Mouse (Mus musculus): Measurements from ENCODE around the gene Slc25a36. TPM values are rescaled to one million over a fixed set of nuclear protein-coding genes. Genes with fewer than 3 reads are reported as not detected.

Slc25a36 gene
- polyA plus RNA-seq (2014; fragmentation: Nextera tagmentation; extraction: Ambion mirVana): 66.1 and 78.0 TPM in 2 replicates

GRCm38 (mm10) chr9:97110571-97111390, at the start of gene Slc25a36:
Gene Slc25a36, minus strand, starts transcription at chr9:97111157.
- no peaks in the 10 kb centered on the region for H3K27me3 ChIP-seq (ENCODE audit: control insufficient read depth, insufficient read depth, low read length)
- H3K9ac ChIP-seq (ENCODE audit: low read length): peak within 1 kb of the TSS; percentile 83
- ATAC-seq (replicated peaks; ENCODE audit: low FRiP score): peak; percentile 99
- WGBS: under 1% methylated on average over 86 of the region's 91 CpGs
- DNase-seq (ENCODE audit: low spot score): peak; percentile 98
- peak within 1 kb of the TSS; percentile 68 for H3K27ac ChIP-seq (ENCODE audit: low read depth, low read length)
- H3K36me3 ChIP-seq (ENCODE audit: control insufficient read depth, insufficient read depth, low read length): no peaks in the 10 kb centered on the region
- peak within 1 kb of the TSS; percentile 86 for H3K4me3 ChIP-seq (ENCODE audit: low read depth, low read length)
- no peaks in the 10 kb centered on the region for H3K9me3 ChIP-seq (ENCODE audit: control insufficient read depth, low read length)
- peak within 1 kb of the TSS; percentile 68 for H3K4me2 ChIP-seq (ENCODE audit: low read depth, low read length, severe bottlenecking)
- H3K4me1 ChIP-seq (replicated peaks; ENCODE audit: control insufficient read depth, insufficient read depth, low read length): 0 out of 2 replicates have a peak, but pooled peaks cover 2% of the 10 kb centered on the region

DNA sequence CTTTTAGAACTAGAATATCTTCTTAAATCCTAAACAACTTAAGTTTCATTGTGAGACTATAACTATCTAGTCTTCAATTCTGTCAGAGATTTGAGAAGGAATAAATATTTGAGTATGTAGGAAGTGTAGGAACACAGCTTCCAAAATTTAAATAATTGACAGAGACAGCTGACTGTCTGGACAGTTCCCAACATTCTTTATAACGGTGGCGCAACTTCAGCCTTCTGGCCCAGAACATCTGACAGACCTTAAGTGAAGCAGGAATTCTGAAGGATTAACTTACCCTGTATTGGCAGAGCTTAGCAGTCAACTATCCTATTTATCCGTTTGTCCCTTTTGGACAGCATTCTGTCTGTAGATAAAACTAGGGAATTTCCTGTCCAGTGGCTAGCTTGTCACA, 47.5 kb upstream of the Slc25a36 start:
- H3K9me3 ChIP-seq (ENCODE audit: control insufficient read depth, low read length): no peaks in the 10 kb centered on the region
- no peak overlapping the region for H3K4me2 ChIP-seq (ENCODE audit: low read depth, low read length, severe bottlenecking)
- DNase-seq (ENCODE audit: low spot score): no peak
- H3K27me3 ChIP-seq (ENCODE audit: control insufficient read depth, insufficient read depth, low read length): no peaks in the 10 kb centered on the region
- ATAC-seq (replicated peaks; ENCODE audit: low FRiP score): no peak
- no peaks in the 10 kb centered on the region for H3K4me1 ChIP-seq (replicated peaks; ENCODE audit: control insufficient read depth, insufficient read depth, low read length)
- no peaks in the 10 kb centered on the region for H3K36me3 ChIP-seq (ENCODE audit: control insufficient read depth, insufficient read depth, low read length)
- H3K9ac ChIP-seq (ENCODE audit: low read length): no peak overlapping the region
- H3K27ac ChIP-seq (ENCODE audit: low read depth, low read length): no peak overlapping the region
- no peak overlapping the region for H3K4me3 ChIP-seq (ENCODE audit: low read depth, low read length)
- 80% methylated on average over 3 of the region's 3 CpGs for WGBS

- Histone ChIP-seq H3K27me3 (ENCODE audit: control insufficient read depth, insufficient read depth, low read length) (no peaks in the 10 kb centered on the region), H3K4me1 (replicated peaks; ENCODE audit: control insufficient read depth, insufficient read depth, low read length) (no peaks in the 10 kb centered on the region), H3K4me2 (ENCODE audit: low read depth, low read length, severe bottlenecking) (no peak overlapping the region), H3K9ac (ENCODE audit: low read length) (no peak overlapping the region), H3K9me3 (ENCODE audit: control insufficient read depth, low read length) (no peaks in the 10 kb centered on the region), H3K36me3 (ENCODE audit: control insufficient read depth, insufficient read depth, low read length) (no peaks in the 10 kb centered on the region), H3K4me3 (ENCODE audit: low read depth, low read length) (no peak overlapping the region), H3K27ac (ENCODE audit: low read depth, low read length) (no peak overlapping the region)
- 87% methylated on average over 3 of the region's 3 CpGs for WGBS
- ATAC-seq (replicated peaks; ENCODE audit: low FRiP score) (no peak), DNase-seq (ENCODE audit: low spot score) (no peak)
These were observed 45.0 kb upstream of the Slc25a36 start for GRCm38 (mm10) chr9:97155981-97156380.

DNA sequence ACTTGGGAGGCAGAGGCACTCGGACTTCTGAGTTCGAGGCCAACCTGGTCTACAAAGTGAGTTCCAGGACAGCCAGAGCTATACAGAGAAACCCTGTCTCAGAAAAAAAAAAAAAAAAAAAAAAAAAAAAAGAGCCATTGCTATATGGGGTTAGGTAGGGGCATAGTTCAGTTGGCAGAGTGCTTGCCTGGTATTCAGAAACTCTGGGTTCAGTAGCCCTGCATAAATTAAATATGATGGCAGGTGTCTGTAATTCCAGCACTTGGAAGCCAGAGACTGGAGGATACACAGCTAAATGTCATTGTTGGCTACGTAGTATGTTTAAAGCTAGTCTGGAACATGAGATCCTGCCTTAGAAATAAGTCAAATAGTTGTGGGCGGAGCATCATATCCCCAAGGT, 44.0 kb upstream of the Slc25a36 start:
- Histone ChIP-seq H3K4me1 (replicated peaks; ENCODE audit: control insufficient read depth, insufficient read depth, low read length) (no peaks in the 10 kb centered on the region), H3K4me2 (ENCODE audit: low read depth, low read length, severe bottlenecking) (no peak overlapping the region), H3K9me3 (ENCODE audit: control insufficient read depth, low read length) (no peaks in the 10 kb centered on the region), H3K27ac (ENCODE audit: low read depth, low read length) (no peak overlapping the region), H3K9ac (ENCODE audit: low read length) (no peak overlapping the region), H3K27me3 (ENCODE audit: control insufficient read depth, insufficient read depth, low read length) (no peaks in the 10 kb centered on the region), H3K36me3 (ENCODE audit: control insufficient read depth, insufficient read depth, low read length) (no peaks in the 10 kb centered on the region), H3K4me3 (ENCODE audit: low read depth, low read length) (no peak overlapping the region)
- no peak for ATAC-seq (replicated peaks; ENCODE audit: low FRiP score)
- no peak for DNase-seq (ENCODE audit: low spot score)
- WGBS: 92% methylated on average over 4 of the region's 4 CpGs

- DNase-seq (ENCODE audit: low spot score): no peak
- Histone ChIP-seq H3K4me2 (ENCODE audit: low read depth, low read length, severe bottlenecking) (no peak overlapping the region), H3K36me3 (ENCODE audit: control insufficient read depth, insufficient read depth, low read length) (no peaks in the 10 kb centered on the region), H3K27me3 (ENCODE audit: control insufficient read depth, insufficient read depth, low read length) (no peaks in the 10 kb centered on the region), H3K9me3 (ENCODE audit: control insufficient read depth, low read length) (no peaks in the 10 kb centered on the region), H3K27ac (ENCODE audit: low read depth, low read length) (no peak overlapping the region), H3K9ac (ENCODE audit: low read length) (no peak overlapping the region), H3K4me3 (ENCODE audit: low read depth, low read length) (no peak overlapping the region), H3K4me1 (replicated peaks; ENCODE audit: control insufficient read depth, insufficient read depth, low read length) (no peaks in the 10 kb centered on the region)
- no peak for ATAC-seq (replicated peaks; ENCODE audit: low FRiP score)
- 88% methylated on average over 3 of the region's 3 CpGs for WGBS
These were observed 42.0 kb upstream of the Slc25a36 start for GRCm38 (mm10) chr9:97153006-97153405.

DNA sequence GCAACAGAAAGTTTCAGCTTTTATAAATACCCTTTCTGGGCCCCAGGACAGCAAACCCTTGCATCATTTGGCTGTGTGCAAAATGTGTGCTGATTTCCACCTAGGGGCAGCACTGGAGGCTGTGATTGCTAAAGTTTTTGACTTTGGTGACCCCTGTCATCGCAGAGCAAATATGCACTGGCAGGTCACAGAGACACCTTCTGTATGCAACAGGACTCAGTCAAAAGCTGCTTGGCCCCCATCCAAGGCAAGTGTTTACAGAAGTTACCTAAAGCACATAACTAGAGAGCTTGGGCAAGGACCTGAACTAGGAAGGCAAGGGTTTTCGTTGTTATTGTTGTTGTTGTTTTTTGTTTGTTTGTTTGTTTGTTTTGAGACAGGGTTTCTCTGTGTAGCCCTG, 36.3 kb upstream of the Slc25a36 start:
- Histone ChIP-seq H3K9ac (ENCODE audit: low read length) (no peak overlapping the region), H3K27ac (ENCODE audit: low read depth, low read length) (no peak overlapping the region), H3K36me3 (ENCODE audit: control insufficient read depth, insufficient read depth, low read length) (no peaks in the 10 kb centered on the region), H3K27me3 (ENCODE audit: control insufficient read depth, insufficient read depth, low read length) (no peaks in the 10 kb centered on the region), H3K4me1 (replicated peaks; ENCODE audit: control insufficient read depth, insufficient read depth, low read length) (no peaks in the 10 kb centered on the region), H3K9me3 (ENCODE audit: control insufficient read depth, low read length) (no peaks in the 10 kb centered on the region), H3K4me2 (ENCODE audit: low read depth, low read length, severe bottlenecking) (no peak overlapping the region), H3K4me3 (ENCODE audit: low read depth, low read length) (no peak overlapping the region)
- 86% methylated on average over 2 of the region's 2 CpGs for WGBS
- ATAC-seq (replicated peaks; ENCODE audit: low FRiP score) (no peak), DNase-seq (ENCODE audit: low spot score) (no peak)

DNA sequence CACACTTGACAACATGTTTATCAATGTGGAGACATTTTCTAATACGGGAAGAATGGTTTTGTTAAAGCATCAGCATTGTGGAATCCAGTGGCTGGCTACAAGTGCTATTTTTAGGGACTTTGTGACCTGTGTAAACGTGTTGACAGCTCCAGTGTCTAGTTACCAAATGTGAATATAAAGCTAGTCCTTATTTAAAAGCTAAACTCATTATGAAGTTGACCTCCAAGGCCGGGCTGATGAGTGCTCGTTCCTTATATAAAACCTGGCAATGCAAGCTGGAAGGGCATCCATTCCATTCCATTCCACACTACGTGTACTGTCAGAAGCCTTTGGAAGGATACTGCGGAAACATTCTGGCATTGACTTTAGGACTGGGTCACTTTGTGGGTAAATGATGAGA, 34.4 kb upstream of the Slc25a36 start:
- Histone ChIP-seq H3K27me3 (ENCODE audit: control insufficient read depth, insufficient read depth, low read length) (no peaks in the 10 kb centered on the region), H3K4me2 (ENCODE audit: low read depth, low read length, severe bottlenecking) (no peak overlapping the region), H3K4me1 (replicated peaks; ENCODE audit: control insufficient read depth, insufficient read depth, low read length) (no peaks in the 10 kb centered on the region), H3K4me3 (ENCODE audit: low read depth, low read length) (no peak overlapping the region), H3K9me3 (ENCODE audit: control insufficient read depth, low read length) (no peaks in the 10 kb centered on the region), H3K9ac (ENCODE audit: low read length) (no peak overlapping the region), H3K27ac (ENCODE audit: low read depth, low read length) (no peak overlapping the region), H3K36me3 (ENCODE audit: control insufficient read depth, insufficient read depth, low read length) (no peaks in the 10 kb centered on the region)
- no peak for ATAC-seq (replicated peaks; ENCODE audit: low FRiP score)
- no peak for DNase-seq (ENCODE audit: low spot score)
- WGBS: 82% methylated on average over 6 of the region's 6 CpGs

DNA sequence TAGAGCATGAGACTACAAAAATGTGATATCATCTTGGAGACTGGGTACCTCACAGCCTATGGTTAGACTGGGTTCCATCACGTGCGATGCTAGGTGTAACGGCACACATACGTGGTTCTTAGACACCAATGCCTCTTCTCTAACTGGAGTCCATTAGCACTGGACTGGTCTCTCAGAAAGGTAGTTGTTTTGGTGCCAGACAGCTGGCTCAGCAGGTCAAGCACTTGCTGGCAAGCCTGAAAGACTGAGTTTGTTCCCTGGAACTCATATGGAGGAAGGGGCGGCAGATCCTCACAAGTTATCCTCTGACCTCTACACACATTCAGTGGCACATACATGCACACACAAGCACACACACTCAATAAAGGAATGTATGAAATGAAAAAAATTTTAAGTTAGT, 32.5 kb upstream of the Slc25a36 start:
- Histone ChIP-seq H3K9ac (ENCODE audit: low read length) (no peak overlapping the region), H3K36me3 (ENCODE audit: control insufficient read depth, insufficient read depth, low read length) (no peaks in the 10 kb centered on the region), H3K9me3 (ENCODE audit: control insufficient read depth, low read length) (no peaks in the 10 kb centered on the region), H3K27ac (ENCODE audit: low read depth, low read length) (no peak overlapping the region), H3K4me2 (ENCODE audit: low read depth, low read length, severe bottlenecking) (no peak overlapping the region), H3K4me1 (replicated peaks; ENCODE audit: control insufficient read depth, insufficient read depth, low read length) (no peaks in the 10 kb centered on the region), H3K4me3 (ENCODE audit: low read depth, low read length) (no peak overlapping the region), H3K27me3 (ENCODE audit: control insufficient read depth, insufficient read depth, low read length) (no peaks in the 10 kb centered on the region)
- 90% methylated on average over 5 of the region's 5 CpGs for WGBS
- ATAC-seq (replicated peaks; ENCODE audit: low FRiP score): no peak
- no peak for DNase-seq (ENCODE audit: low spot score)

DNA sequence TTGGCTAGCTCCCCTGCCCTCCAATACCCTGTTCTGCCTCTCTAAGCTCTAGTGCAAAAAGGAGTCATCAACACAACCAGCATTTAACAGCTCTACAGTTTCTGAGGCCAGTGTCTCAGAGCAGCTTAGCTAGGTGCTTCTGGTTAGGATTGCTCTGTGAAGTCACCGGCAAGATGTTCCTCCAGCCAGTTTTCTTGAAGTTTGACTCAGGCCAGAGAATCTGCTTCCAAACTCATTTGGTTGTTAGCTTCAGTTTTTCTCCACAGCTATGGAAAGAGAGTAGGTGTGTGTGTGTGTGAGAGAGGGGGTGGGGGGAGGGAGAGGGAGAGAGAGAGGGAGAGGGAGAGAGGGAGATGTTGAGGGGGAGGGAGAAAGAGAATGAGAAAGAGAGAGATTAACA, 31.6 kb upstream of the Slc25a36 start:
- H3K9ac ChIP-seq (ENCODE audit: low read length): no peak overlapping the region
- no peak overlapping the region for H3K4me2 ChIP-seq (ENCODE audit: low read depth, low read length, severe bottlenecking)
- no peak overlapping the region for H3K4me3 ChIP-seq (ENCODE audit: low read depth, low read length)
- no peaks in the 10 kb centered on the region for H3K4me1 ChIP-seq (replicated peaks; ENCODE audit: control insufficient read depth, insufficient read depth, low read length)
- H3K9me3 ChIP-seq (ENCODE audit: control insufficient read depth, low read length): no peaks in the 10 kb centered on the region
- H3K36me3 ChIP-seq (ENCODE audit: control insufficient read depth, insufficient read depth, low read length): no peaks in the 10 kb centered on the region
- 97% methylated on average over 1 of the region's 1 CpGs for WGBS
- H3K27ac ChIP-seq (ENCODE audit: low read depth, low read length): no peak overlapping the region
- ATAC-seq (replicated peaks; ENCODE audit: low FRiP score): no peak
- H3K27me3 ChIP-seq (ENCODE audit: control insufficient read depth, insufficient read depth, low read length): no peaks in the 10 kb centered on the region
- DNase-seq (ENCODE audit: low spot score): no peak

Data from forebrain, embryonic 11.5 days (tissue).